Mouse (Mus musculus): ENCODE measurements around the gene Tecpr2. TPM values are rescaled to one million over a fixed set of nuclear protein-coding genes. Genes with fewer than 3 reads are reported as not detected.

Gene Tecpr2
- total and polyA plus RNA-seq, 2 experiments from 2014 or later, result 4.9 to 22.9 TPM

DNA sequence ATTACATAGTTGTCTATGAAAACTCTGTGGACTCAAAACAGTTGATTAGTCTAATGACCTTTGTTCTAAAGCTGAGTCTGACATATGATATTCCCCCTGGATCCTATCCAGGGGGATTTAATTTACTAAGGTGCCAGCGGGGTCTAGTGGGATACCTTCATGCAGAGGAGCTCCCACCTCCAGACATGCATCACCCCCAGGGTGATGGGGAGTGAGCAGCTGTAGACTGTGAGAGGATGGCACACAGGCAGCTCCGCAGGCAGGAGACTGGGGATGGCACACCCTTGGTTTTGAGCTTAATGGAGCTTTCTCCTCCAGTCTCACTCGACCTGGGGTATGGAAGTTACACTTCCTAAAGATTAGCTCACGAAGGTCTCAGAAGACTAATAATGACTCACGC, 32.5 kb downstream of the Tecpr2 start:
- no peak for TF ChIP-seq CTCF (IDR thresholded peaks at IDR 0.05)
- ATAC-seq (ENCODE audit: low FRiP score), result no peak
- Histone ChIP-seq H3K36me3 (ENCODE audit: insufficient read depth, low read length) (peaks cover 19% of the 10 kb centered on the region), H3K27ac (ENCODE audit: low read depth, low read length) (no peak overlapping the region), H3K4me3 (ENCODE audit: low read depth, low read length) (no peak overlapping the region), H3K4me1 (ENCODE audit: insufficient read depth, low read length) (no peaks in the 10 kb centered on the region), H3K9ac (replicated peaks; ENCODE audit: low read length, poor library complexity, severe bottlenecking) (no peak overlapping the region), H3K4me2 (ENCODE audit: low read depth, low read length, poor library complexity, severe bottlenecking) (no peak overlapping the region), H3K9me3 (ENCODE audit: low read length) (no peaks in the 10 kb centered on the region), H3K27me3 (ENCODE audit: insufficient read depth, low read length) (no peaks in the 10 kb centered on the region)
- no peak for DNase-seq (ENCODE audit: low spot score)
- WGBS, result 87% methylated on average over 5 of the region's 5 CpGs

GRCm38 (mm10) chr12:110932820-110933219, 43.8 kb downstream of the Tecpr2 start:
- Histone ChIP-seq H3K9me3 (ENCODE audit: low read length) (no peaks in the 10 kb centered on the region), H3K4me3 (ENCODE audit: low read depth, low read length) (no peak overlapping the region), H3K9ac (replicated peaks; ENCODE audit: low read length, poor library complexity, severe bottlenecking) (no peak overlapping the region), H3K27ac (ENCODE audit: low read depth, low read length) (no peak overlapping the region), H3K4me1 (ENCODE audit: insufficient read depth, low read length) (no peaks in the 10 kb centered on the region), H3K4me2 (ENCODE audit: low read depth, low read length, poor library complexity, severe bottlenecking) (no peak overlapping the region), H3K27me3 (ENCODE audit: insufficient read depth, low read length) (no peaks in the 10 kb centered on the region), H3K36me3 (ENCODE audit: insufficient read depth, low read length) (peaks cover 42% of the 10 kb centered on the region)
- ATAC-seq (ENCODE audit: low FRiP score) (no peak), DNase-seq (ENCODE audit: low spot score) (no peak)
- TF ChIP-seq CTCF (IDR thresholded peaks at IDR 0.05), result no peak
- 79% methylated on average over 5 of the region's 5 CpGs for WGBS

DNA sequence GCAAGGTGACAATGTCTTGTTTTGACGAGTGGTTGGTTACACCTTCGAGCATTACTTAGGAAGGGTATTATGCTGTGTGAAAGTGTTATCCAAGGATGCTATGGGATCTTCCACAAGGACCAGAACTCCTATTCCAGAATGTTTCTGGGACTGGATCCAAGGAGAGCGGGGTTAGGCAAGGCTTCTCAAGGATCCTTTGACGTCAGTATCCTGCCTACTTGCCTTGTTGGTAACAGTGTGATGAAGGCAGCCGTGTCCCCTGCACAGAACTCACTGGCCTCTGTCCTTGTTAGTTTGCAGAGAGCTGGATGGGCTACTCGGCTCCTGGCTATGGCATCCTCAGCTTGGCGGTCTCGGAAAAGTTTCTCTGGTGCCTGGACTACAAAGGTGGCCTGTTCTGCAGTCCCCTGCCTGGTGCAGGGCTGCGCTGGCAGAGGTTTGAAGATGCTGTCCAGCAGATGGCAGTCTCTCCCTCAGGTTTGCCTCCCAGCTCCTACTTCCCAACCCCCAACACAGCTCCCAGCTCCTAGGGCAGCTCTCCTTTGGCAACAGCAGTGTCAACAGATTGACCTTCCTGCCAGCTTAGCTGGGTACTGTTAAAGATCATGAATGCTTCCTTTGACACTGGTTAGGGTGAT, 47.0 kb downstream of the Tecpr2 start:
- Histone ChIP-seq H3K27me3 (ENCODE audit: insufficient read depth, low read length) (no peaks in the 10 kb centered on the region), H3K4me1 (ENCODE audit: insufficient read depth, low read length) (no peaks in the 10 kb centered on the region), H3K9ac (replicated peaks; ENCODE audit: low read length, poor library complexity, severe bottlenecking) (no peak overlapping the region), H3K4me3 (ENCODE audit: low read depth, low read length) (no peak overlapping the region), H3K36me3 (ENCODE audit: insufficient read depth, low read length) (peaks cover 55% of the 10 kb centered on the region), H3K27ac (ENCODE audit: low read depth, low read length) (no peak overlapping the region), H3K9me3 (ENCODE audit: low read length) (no peaks in the 10 kb centered on the region), H3K4me2 (ENCODE audit: low read depth, low read length, poor library complexity, severe bottlenecking) (no peak overlapping the region)
- DNase-seq (ENCODE audit: low spot score), result peak; percentile 91
- TF ChIP-seq CTCF (IDR thresholded peaks at IDR 0.05), result peak; percentile 84
- ATAC-seq (ENCODE audit: low FRiP score), result peak; percentile 72
- 67% methylated on average over 9 of the region's 9 CpGs for WGBS

DNA sequence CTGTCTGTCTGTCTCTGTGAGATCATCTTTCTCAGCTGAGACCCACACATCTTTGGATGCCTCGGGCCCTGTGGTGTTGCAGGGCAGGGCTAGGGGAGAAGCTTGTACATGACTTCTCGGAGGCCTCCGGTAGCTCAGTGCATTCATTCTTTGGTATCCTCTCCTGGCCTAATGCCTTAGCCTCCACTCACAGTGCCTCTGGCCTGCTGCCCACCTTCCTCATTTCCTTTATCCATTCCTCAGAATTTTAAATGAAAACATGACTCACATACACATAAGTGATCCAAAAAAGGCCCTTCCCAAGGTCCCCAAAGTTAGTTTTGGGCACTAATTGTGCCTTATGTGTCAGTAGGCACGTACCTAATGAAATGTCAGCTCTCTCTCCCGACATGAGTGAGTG, 48.4 kb downstream of the Tecpr2 start:
- TF ChIP-seq CTCF (IDR thresholded peaks at IDR 0.05), result no peak
- no peaks in the 10 kb centered on the region for H3K9me3 ChIP-seq (ENCODE audit: low read length)
- no peaks in the 10 kb centered on the region for H3K27me3 ChIP-seq (ENCODE audit: insufficient read depth, low read length)
- whole genome bisulfite sequencing, result 81% methylated on average over 5 of the region's 5 CpGs
- no peak overlapping the region for H3K27ac ChIP-seq (ENCODE audit: low read depth, low read length)
- DNase-seq (ENCODE audit: low spot score) (no peak), ATAC-seq (ENCODE audit: low FRiP score) (no peak)
- H3K4me1 ChIP-seq (ENCODE audit: insufficient read depth, low read length), result no peaks in the 10 kb centered on the region
- H3K4me3 ChIP-seq (ENCODE audit: low read depth, low read length), result no peak overlapping the region
- H3K4me2 ChIP-seq (ENCODE audit: low read depth, low read length, poor library complexity, severe bottlenecking), result no peak overlapping the region
- no peak overlapping the region for H3K9ac ChIP-seq (replicated peaks; ENCODE audit: low read length, poor library complexity, severe bottlenecking)
- peaks cover 52% of the 10 kb centered on the region for H3K36me3 ChIP-seq (ENCODE audit: insufficient read depth, low read length)

DNA sequence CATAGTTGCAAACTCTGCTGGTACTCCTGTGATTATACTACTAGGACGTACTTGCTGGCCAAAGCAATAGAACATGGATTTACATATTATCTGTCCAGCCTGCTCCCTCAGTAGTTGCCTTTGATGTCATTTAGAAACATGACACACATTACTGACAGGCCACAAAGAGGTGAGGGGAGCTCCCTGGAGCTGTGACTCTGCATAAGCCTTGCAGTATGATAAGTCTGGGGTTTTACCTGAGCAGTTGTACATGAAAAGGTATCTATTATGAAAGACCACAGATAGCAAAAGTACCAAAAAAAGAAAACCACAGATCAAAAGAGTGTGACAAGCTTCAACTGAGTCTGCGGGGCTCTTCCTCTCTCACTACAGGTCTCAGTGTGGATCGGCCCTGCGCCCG, 50.3 kb downstream of the Tecpr2 start:
- Histone ChIP-seq H3K4me3 (ENCODE audit: low read depth, low read length) (no peak overlapping the region), H3K9ac (replicated peaks; ENCODE audit: low read length, poor library complexity, severe bottlenecking) (no peak overlapping the region), H3K4me1 (ENCODE audit: insufficient read depth, low read length) (no peaks in the 10 kb centered on the region), H3K36me3 (ENCODE audit: insufficient read depth, low read length) (peaks cover 41% of the 10 kb centered on the region), H3K9me3 (ENCODE audit: low read length) (no peaks in the 10 kb centered on the region), H3K27ac (ENCODE audit: low read depth, low read length) (no peak overlapping the region), H3K4me2 (ENCODE audit: low read depth, low read length, poor library complexity, severe bottlenecking) (no peak overlapping the region), H3K27me3 (ENCODE audit: insufficient read depth, low read length) (no peaks in the 10 kb centered on the region)
- no peak for ATAC-seq (ENCODE audit: low FRiP score)
- TF ChIP-seq CTCF (IDR thresholded peaks at IDR 0.05), result no peak
- WGBS, result 95% methylated on average over 5 of the region's 5 CpGs
- DNase-seq (ENCODE audit: low spot score), result no peak

GRCm38 (mm10) chr12:110940869-110941268, 51.8 kb downstream of the Tecpr2 start:
- TF ChIP-seq CTCF (IDR thresholded peaks at IDR 0.05), result no peak
- WGBS, result 83% methylated on average over 3 of the region's 3 CpGs
- ATAC-seq (ENCODE audit: low FRiP score), result no peak
- H3K4me2 ChIP-seq (ENCODE audit: low read depth, low read length, poor library complexity, severe bottlenecking), result no peak overlapping the region
- peaks cover 47% of the 10 kb centered on the region for H3K36me3 ChIP-seq (ENCODE audit: insufficient read depth, low read length)
- H3K9ac ChIP-seq (replicated peaks; ENCODE audit: low read length, poor library complexity, severe bottlenecking), result no peak overlapping the region
- DNase-seq (ENCODE audit: low spot score), result no peak
- no peak overlapping the region for H3K27ac ChIP-seq (ENCODE audit: low read depth, low read length)
- H3K4me1 ChIP-seq (ENCODE audit: insufficient read depth, low read length), result no peaks in the 10 kb centered on the region
- no peaks in the 10 kb centered on the region for H3K9me3 ChIP-seq (ENCODE audit: low read length)
- H3K4me3 ChIP-seq (ENCODE audit: low read depth, low read length), result no peak overlapping the region
- no peaks in the 10 kb centered on the region for H3K27me3 ChIP-seq (ENCODE audit: insufficient read depth, low read length)
